In the genomic region with DNA sequence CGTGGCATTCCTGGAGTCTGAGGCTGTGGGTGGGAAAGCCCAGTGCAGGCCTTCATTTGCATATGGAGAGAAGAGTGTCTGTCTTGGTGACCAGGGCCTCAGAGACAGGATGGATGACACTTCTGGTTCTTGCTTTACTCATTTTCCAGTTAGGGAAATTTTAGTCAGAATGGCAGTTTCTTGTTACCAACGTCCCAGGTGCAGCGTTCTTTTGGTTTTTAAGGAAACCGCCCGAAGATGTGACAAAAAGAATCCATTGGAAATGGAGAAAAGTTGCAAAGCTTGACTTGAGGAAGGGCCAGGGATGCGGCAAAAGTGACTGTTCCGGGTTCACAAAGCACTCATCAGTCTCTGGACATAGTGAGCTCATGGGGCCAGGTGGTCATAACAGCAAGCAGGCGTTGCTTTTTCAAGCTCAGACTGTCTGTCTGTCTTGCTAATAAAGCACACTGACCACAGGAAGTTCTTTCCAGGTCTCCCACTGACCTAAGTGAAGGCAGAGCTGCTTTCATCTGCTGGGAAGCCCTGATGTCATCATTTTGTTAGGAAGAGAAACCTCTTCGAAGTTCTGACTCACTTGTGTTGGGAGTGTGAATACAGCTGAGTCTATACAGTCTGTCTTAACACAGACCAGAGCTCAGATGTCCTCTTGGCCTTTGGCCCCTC, we compare ENCODE assay signal across 18 mouse cellular contexts. TPM values are rescaled to one million over a fixed set of nuclear protein-coding genes. Genes with fewer than 3 reads are reported as not detected.
DNase-seq lines count a peak whose midpoint lies in the region; ATAC-seq lines count a peak whose summit lies in the region.
"Had no signal": no experiment of that assay in that cellular context is flagged by ENCODE, and none has a peak within 500 bp of the region (broad histone marks: within the 10 kb centered on the region; RNA-seq: fewer than 3 reads in every experiment).

No protein-coding gene starts in this region.

- 74% methylated on average over 9 of the region's 9 CpGs for WGBS in liver, embryonic 13.5 days (ENCODE audit: insufficient replicate concordance)
- WGBS in stomach, embryonic 15.5 days: 79% methylated on average over 9 of the region's 9 CpGs

- 0 out of 2 replicates have a peak overlapping the region, but pooled peaks have one; percentile 29 for H3K9ac ChIP-seq in liver, embryonic 13.5 days
- no peak overlapping the region for H3K9ac ChIP-seq in stomach, embryonic 15.5 days
- H3K9ac ChIP-seq: embryonic facial prominence, embryonic 15.5 days; forebrain, embryonic 15.5 days; heart, embryonic 15.5 days had no signal

- no peak overlapping the region for H3K4me3 ChIP-seq in liver, embryonic 13.5 days (replicated peaks)
- H3K4me3 ChIP-seq in brown adipose tissue, adult 24 weeks (ENCODE audit: insufficient read depth, low read depth, low read length): no peak overlapping the region
- H3K4me3 ChIP-seq in stomach, embryonic 15.5 days (replicated peaks): no peak overlapping the region
- H3K4me3 ChIP-seq: embryonic facial prominence, embryonic 15.5 days; forebrain, embryonic 15.5 days; heart, embryonic 15.5 days had no signal

- ATAC-seq in liver, embryonic 13.5 days (ENCODE audit: low read depth): no peak
- ATAC-seq in stomach, embryonic 15.5 days (ENCODE audit: insufficient read depth, low FRiP score, low read depth): no peak
- ATAC-seq: forebrain, embryonic 15.5 days; inflammation-experienced regulatory T-cells, adult 6 months had no signal

- intact Hi-C loops in heart, postnatal 25 days (cut with DNase I): loop anchor here (1.0 to 10.0 kb wide), 3 partner anchors 35 to 182 kb away; no protein-coding TSS in a partner anchor
- intact Hi-C loops in left cerebral cortex, postnatal 25 days (cut with DNase I): loop anchor here (1.0 kb wide), 1 partner anchor 77 kb away; no protein-coding TSS in a partner anchor

- DNase-seq in heart, adult 11 months: peak; percentile 87
- no peak for DNase-seq in heart, postnatal 25 days (ENCODE audit: low spot score)
- no peak for DNase-seq in liver, embryonic 13.5 days
- no peak for DNase-seq in liver
- DNase-seq in left cerebral cortex, postnatal 25 days (ENCODE audit: low spot score in 2 of 2): no peak
- DNase-seq in kidney, postnatal 36 days: no peak
- DNase-seq: adrenal gland, postnatal 14 days; B cell, adult 2 months; gastrocnemius, postnatal 10 days; kidney, postnatal 4 days; thymus, postnatal 36 days had no signal

- H3K9me3 ChIP-seq in liver, embryonic 13.5 days (replicated peaks): no peaks in the 10 kb centered on the region
- no peaks in the 10 kb centered on the region for H3K9me3 ChIP-seq in stomach, embryonic 15.5 days
- H3K9me3 ChIP-seq: embryonic facial prominence, embryonic 15.5 days; forebrain, embryonic 15.5 days; G1E; heart, embryonic 15.5 days had no signal

- peaks cover 73% of the 10 kb centered on the region for H3K36me3 ChIP-seq in liver, embryonic 13.5 days
- peaks cover 36% of the 10 kb centered on the region for H3K36me3 ChIP-seq in stomach, embryonic 15.5 days

- peak overlapping the region; percentile 29; the same call in 1 of the 2 replicates for H3K27ac ChIP-seq in liver, embryonic 13.5 days
- peak overlapping the region; percentile 58 for H3K27ac ChIP-seq in brown adipose tissue, adult 24 weeks (replicated peaks; ENCODE audit: low read depth, low read length)
- peak overlapping the region; percentile 53; the same call in 1 of the 2 replicates for H3K27ac ChIP-seq in stomach, embryonic 15.5 days
- H3K27ac ChIP-seq: embryonic facial prominence, embryonic 15.5 days; forebrain, embryonic 15.5 days; heart, embryonic 15.5 days had no signal

- H3K27me3 ChIP-seq in liver, embryonic 13.5 days: no peaks in the 10 kb centered on the region
- no peaks in the 10 kb centered on the region for H3K27me3 ChIP-seq in stomach, embryonic 15.5 days (replicated peaks)
- H3K27me3 ChIP-seq: embryonic facial prominence, embryonic 15.5 days; forebrain, embryonic 15.5 days; heart, embryonic 15.5 days had no signal

- H3K4me2 ChIP-seq in liver, embryonic 13.5 days: 0 out of 2 replicates have a peak overlapping the region, but pooled peaks have one; percentile 14
- H3K4me2 ChIP-seq in stomach, embryonic 15.5 days: no peak overlapping the region
- H3K4me2 ChIP-seq: embryonic facial prominence, embryonic 15.5 days; forebrain, embryonic 15.5 days; heart, embryonic 15.5 days had no signal

- peaks cover 85% of the 10 kb centered on the region for H3K4me1 ChIP-seq in liver, embryonic 13.5 days (replicated peaks)
- H3K4me1 ChIP-seq in brown adipose tissue, adult 24 weeks (ENCODE audit: control insufficient read depth, insufficient read depth, insufficient read length, low read length): peaks cover 55% of the 10 kb centered on the region
- H3K4me1 ChIP-seq in stomach, embryonic 15.5 days: peaks cover 64% of the 10 kb centered on the region

RNA-seq across cellular contexts. Expression of gene Anp32a, which starts 31.6 kb away (rescaled TPM):
- 100 to 1,000 TPM; 186 to 202 TPM for total RNA-seq in heart, postnatal 25 days (2021)
- polyA plus RNA-seq in liver, embryonic 13.5 days (2015; fragmentation: Nextera tagmentation; extraction: Ambion mirVana): 102 and 117 TPM in 2 replicates
- 578 and 694 TPM in 2 replicates for polyA plus RNA-seq in brown adipose tissue, adult 24 weeks (2012; ENCODE audit: insufficient read depth, insufficient read length, missing spikeins)
- 163 and 179 TPM in 2 replicates for polyA plus RNA-seq in stomach, embryonic 15.5 days (2015; fragmentation: Nextera tagmentation; extraction: Ambion mirVana)
- total RNA-seq in left cerebral cortex, postnatal 25 days (2021): 100 to 1,000 TPM; 270 to 271 TPM
